Mouse (Mus musculus): Measurements from ENCODE around the gene Ppm1h.

Ppm1h gene

DNA sequence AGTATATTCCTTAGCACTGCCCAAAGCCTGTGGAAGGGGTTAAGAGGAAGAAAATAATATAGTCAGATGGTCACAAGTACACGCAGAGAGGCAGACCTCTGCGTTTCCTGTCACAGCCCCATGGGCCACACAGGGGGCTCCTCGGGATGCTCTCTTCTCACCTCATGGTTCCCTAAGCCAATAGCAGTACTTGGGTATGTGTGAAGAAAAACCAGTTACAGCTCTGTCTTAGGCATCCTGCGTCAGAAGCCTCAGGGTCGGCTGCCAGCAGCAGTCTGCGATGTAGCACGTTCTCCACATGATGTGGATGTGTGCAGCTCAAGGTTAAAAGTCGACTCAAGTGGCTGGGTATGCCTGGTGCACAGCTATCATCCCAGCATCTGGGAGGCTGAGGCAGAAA lies 139.2 kb downstream of the Ppm1h start:
- no peak for DNase-seq

DNA sequence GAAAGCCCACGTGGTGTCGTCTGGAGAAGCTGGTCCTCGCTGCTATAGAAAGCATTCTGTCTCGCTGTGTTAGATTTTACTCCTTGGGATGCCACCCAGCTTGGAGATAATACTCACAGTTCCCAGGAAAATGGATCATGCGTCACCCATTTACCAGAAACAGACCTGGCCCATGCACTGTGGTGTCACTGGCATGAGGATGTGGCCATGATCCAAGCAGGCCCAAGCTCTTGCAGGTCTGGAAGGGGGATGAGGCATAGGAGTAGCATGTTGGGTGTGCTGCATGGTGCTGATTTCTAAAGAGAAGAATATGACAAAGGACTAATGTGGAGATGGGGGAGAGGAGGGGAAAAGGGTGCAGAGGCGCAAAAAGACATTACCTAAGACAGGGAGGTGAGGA lies 141.2 kb downstream of the Ppm1h start:
- no peak for DNase-seq

- DNase-seq = no peak
These were observed 143.0 kb downstream of the Ppm1h start for GRCm38 (mm10) chr10:122821549-122821948.

DNA sequence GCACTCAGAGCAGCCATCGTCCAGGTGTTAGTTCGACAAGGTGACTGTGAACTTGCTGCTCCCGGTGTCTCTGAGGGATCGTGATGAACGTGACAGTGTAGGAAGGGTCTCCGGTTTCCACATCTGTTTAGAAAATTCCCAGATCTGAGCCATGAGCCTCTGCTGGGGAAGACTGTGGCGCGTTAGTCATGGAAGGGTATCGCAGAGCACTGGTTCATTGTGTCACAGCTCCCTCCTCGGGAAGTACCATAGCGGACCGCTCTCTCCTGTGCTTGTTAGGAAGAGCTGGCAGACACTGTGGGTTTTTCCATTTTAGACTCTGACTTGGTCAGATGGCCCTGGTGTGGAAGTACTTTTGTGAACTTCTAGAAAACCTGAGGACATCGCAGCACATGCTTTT lies 145.1 kb downstream of the Ppm1h start:
- DNase-seq = no peak

DNA sequence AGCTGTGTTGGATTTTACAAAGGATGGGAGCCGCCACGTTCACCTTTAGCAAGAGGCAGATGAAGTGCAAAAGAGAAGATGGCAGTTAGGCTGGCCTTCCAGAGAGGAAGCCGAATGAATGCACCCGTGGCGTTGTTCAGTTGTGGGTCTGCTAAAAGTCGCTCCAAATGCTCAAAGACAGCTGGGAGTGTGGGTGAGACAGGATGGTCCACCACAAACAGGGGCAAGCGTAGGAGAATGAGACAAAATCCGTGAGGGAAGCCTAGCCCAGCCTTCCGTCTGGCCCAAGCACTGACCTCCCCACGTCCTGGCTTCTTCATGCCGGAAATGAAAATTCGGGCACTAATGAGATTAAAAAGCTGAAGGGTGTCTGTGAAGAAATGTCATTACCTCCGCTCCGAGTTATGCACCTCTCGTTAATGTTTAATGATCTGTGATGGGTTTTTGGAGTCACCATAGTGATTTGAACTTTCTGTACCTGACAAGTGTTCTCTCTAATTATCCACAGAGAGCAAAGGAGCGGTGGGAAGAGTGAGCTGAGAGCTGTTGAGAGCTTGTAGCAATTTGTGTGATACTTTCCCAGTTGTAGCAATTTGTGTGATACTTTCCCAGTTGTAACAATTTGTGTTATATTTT lies 148.3 kb downstream of the Ppm1h start:
- DNase-seq = no peak

GRCm38 (mm10) chr10:122827719-122828414 lies 149.3 kb downstream of the Ppm1h start:
- DNase-seq = no peak

- no peak for DNase-seq
These were observed 151.2 kb downstream of the Ppm1h start for GRCm38 (mm10) chr10:122829801-122830217.

GRCm38 (mm10) chr10:122830638-122831037 lies 152.1 kb downstream of the Ppm1h start:
- no peak for DNase-seq

DNA sequence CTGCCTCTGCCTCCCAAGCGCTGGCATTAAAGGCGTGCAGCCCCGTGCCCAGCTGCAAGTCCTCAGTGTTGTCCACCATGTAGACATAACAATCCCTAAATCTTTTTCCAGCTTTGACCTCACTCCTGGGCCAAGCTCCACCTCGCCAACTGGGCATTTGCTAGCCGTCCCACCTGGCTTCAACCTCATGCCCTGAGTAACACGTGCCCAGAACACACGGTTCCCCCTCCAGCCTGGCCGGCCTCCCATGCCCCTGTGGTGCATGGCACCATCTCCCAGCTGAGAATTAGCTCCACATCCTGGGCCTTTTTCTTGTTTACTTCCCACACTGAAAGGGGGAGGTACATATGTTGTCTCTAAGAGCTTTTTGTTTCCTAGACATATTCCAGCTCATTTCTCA lies 163.5 kb downstream of the Ppm1h start:
- DNase-seq = no peak

GRCm38 (mm10) chr10:122842961-122843360 lies 164.4 kb downstream of the Ppm1h start:
- DNase-seq = no peak

GRCm38 (mm10) chr10:122845471-122845870 lies 166.9 kb downstream of the Ppm1h start:
- DNase-seq = peak; percentile 19

GRCm38 (mm10) chr10:122846476-122846875 lies 167.9 kb downstream of the Ppm1h start:
- no peak for DNase-seq

- DNase-seq = no peak
These were observed 169.5 kb downstream of the Ppm1h start for GRCm38 (mm10) chr10:122848020-122848457.

DNA sequence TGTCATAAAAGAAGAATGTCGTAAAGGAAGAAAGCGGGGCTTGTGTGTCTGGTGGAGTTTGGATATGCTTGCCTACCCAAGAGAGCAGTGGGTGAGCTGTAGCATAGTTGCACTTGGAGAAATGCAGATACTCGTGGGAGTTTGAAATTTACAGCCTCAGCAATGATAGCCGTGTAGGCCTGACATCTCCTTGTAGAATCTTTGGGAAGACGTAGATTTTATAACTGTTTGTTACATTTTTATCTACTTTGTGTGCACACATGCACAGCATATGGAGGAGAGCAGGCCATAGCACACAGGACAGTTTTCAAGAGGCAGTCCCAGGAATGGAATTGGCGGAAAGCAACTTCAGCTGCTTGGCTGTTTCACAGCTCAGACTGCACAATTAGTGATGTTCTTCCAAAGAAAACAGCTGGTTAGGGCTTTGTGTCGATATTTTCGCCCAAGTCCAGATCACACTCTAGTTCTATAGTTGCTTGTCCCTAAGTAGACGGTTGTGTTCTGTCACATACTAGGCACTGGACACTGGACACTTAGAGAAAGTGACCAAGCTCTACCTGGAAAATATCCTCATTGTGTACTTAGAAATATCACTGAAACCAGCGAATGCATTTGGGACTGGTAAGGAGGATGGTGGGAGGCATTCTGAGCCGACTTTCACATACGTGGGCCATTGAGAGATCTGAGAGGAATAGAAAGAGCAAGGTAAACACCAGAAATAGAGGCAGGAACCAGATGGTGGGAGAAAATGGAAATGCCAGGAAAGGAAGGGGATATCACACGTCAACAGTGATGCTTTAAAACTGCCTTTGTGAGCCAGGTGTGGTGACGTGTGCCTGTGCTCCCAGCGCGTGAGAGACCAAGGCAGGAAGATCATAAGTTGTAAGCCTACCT lies 173.0 kb downstream of the Ppm1h start:
- no peak for DNase-seq

- no peak for DNase-seq
These were observed 176.0 kb downstream of the Ppm1h start for GRCm38 (mm10) chr10:122854571-122854970.

GRCm38 (mm10) chr10:122855149-122855548 lies 176.6 kb downstream of the Ppm1h start:
- DNase-seq = no peak

- DNase-seq = no peak
These were observed 177.6 kb downstream of the Ppm1h start for GRCm38 (mm10) chr10:122856040-122856764.

- no peak for DNase-seq
These were observed 178.6 kb downstream of the Ppm1h start for GRCm38 (mm10) chr10:122857155-122857554.

DNA sequence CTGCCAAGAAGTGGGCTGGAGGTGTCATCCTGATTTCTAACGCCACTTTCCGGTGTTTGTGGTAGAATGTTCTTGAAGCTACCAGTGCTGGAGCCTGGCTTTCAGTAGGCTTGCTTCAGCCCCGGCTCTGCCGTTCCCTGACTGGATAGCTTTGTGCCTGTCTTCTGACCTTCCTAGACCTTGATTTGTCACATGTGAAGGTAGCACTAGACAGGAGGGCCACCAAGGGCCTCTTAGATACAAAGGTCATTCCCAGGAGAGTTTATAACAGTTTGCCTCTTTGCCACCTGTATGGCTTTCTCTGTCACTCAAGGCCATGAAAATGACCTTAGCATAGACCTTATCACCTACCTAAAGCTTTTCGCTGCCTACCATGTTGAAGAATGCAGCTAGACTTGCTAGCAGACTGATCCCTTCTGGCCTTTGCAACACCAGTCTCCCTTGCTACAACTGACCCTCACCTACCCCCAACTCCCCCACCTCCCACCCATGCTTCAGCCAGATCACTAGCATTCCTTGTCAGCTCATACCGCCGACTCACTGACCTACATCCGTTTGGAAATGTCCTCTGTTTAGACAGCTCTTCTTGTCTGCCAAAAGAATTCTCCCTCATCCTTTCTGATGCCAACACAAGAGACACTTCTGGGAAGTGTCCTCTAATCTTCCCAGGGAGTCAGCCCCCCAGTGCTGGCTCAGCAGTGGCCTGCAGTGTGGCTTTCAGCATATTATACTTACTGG lies 180.5 kb downstream of the Ppm1h start:
- DNase-seq = no peak

DNA sequence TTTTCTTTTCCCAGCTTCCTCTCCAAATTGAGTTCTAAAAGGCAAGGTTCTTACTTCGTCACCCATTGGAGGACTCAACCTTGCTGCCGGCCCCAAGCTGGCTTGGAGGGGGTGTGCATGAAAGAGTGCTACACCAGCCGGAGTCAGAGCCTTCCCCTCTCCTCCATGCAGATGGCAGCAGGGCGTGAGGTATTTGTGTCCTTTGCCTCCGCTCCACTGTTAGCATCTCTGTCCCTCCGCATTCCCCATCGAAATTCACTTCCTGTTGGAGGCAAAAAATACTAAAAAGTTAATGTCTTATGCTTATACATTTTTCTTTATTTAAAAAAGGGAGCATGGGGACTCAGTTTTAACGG lies 181.1 kb downstream of the Ppm1h start:
- DNase-seq = no peak

DNA sequence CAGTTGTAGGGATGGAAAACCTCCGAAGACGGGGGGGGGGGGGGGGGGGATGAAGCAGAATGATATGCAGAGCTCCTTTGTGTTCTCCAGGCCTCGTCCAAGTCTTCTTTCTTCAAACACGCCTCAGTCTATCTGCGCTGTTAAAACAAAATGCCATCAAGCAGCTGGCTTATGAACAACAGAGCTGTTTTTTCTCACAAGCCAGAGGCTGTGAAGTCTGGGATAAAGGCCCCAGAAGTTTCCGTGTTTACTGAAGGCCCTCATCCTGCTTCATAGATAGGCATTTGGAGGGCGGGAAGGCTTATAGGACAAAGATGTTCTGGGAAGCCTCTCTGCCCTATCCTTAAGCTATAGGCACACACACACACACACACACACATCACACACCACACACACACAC lies 181.5 kb downstream of the Ppm1h start:
- no peak for DNase-seq

- DNase-seq = no peak
These were observed 183.3 kb downstream of the Ppm1h start for GRCm38 (mm10) chr10:122861696-122862385.

Measured in right cerebral cortex, postnatal 4 days (tissue).